Mouse (Mus musculus): Measurements from ENCODE around the gene Atg3.

The Atg3 gene

DNA sequence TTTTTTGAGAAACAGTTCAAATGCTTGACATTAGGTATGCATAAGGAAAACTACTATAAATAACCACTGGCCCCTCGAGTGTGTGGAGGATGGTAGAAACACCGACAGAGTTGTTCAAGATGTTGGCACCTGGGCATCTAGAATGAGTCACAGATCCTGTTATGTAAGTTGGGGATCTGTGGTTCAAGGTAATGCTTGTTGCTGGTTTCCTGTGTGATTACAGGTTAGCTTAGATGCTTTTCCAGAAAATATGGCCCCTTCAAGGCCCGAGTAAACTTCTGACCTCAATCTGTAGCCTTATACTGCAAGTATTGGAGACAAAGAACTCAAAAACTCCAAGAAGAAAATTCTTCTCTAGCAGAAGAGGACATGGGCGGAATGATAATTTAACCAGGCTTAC lies 45.9 kb downstream of the Atg3 start:
- no peak for DNase-seq (ENCODE audit: low read depth in 2 of 2, low spot score in 2 of 2)

DNA sequence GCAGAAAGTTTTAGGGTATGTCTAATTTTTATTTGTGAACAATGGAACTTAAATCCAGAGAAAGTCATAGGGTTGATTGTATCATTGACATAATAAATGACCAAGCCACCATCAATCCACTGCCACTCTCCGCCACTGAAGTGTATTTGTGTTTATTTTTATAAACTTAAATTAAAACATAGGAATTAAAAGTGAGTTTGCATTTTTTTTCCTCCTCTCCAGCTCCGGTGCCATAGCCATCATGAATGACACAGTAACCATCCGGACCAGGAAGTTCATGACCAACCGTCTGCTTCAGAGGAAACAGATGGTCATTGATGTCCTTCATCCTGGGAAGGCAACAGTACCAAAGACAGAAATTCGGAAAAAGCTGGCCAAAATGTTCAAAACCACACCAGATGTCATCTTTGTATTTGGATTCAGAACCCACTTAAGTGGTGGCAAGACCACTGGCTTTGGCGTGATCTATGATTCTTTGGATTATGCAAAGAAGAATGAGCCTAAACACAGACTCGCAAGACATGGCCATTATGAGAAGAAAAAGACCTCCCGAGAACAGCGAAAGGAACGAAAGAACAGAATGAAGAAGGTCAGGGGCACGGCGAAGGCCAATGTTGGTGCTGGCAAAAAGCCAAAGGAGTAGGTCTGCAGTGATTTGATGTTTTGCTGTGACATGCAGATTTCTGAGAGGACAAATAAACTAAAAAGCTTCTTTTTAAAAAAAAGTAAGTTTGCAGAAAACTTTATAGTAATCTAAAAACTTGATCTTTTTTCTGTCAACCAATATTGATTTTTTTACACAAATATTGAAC lies 46.5 kb downstream of the Atg3 start:
- no peak for DNase-seq (ENCODE audit: low read depth in 2 of 2, low spot score in 2 of 2)

DNA sequence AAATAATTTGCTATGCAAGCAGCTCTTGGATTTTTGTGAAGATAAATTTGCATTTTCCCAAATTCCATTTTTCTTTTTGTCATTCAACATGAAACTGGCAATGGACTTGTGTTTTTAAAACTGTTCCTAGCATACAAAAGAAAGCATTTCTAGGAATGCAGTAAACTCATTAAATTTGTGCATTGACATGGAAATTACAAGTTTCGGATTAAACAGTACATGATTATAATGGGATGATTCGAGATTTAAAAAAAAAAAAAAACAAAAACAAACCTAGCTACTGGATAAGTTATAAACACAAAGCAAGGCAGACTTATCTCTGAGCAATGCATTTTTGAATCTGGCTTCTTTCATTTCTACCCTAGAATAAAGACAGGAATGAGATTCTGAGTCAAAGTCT lies 63.4 kb downstream of the Atg3 start:
- DNase-seq (ENCODE audit: low read depth in 2 of 2, low spot score in 2 of 2), result no peak

DNA sequence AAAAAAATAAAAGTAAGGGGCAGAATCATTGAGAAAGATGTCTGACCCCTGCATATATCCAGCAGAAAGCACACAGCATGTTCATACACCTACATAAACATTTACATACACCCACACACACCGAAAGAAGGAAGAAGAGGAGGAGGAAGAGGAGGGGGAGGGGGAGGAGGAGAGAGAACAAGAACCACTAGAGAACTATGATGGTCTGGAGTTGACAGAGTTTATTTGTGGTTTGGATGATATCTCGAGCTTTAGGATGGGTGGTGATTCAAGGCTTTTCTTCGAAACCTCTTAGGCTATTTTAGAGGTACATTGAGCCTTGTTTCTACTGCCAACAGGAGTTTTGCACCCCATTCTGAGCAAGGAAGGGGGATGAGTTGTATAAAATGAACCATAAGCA lies 64.2 kb downstream of the Atg3 start:
- peak in 1 of 2 experiments; percentile 2 for DNase-seq (ENCODE audit: low read depth in 2 of 2, low spot score in 2 of 2)

DNA sequence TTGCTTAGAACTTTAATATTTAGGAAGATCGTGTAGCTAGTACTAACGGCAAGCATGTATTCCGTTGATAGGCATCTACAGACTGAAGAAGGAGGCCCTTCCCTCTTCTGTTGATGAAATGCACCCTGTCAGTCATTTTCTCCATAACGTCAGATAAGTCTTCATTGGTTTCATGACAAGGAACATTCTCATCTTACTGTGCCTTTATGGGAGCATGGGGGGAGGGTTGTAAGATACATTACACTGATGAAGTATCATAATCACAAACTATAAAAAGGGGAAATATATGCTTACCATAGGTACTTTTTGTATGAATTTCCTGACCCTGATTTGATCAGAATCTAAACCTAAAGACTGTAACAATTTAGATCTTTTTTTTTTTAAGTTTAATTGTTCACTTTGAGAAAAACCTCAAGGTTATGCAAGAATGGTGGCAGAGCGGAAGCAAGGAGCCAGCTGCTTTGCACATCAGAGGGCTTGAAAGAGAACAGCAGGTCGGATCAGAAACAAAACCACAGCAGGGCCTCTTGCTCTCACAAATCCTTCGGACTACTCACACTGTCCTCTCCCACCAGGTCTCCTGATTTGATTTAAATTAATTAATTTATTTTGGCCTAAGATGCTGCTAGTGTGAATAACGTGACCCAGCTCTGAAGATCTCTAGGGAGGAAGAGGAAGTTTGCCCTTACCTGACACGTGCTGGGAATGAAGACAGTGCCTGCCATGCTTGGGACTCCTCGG lies 65.2 kb downstream of the Atg3 start, which contains the start of gene Btla:
Btla (plus strand) TSS at position 668 of the 741 bp plus-strand sequence.
- peak; percentile 37 to 48 for DNase-seq (ENCODE audit: low read depth in 2 of 2, low spot score in 2 of 2)

DNA sequence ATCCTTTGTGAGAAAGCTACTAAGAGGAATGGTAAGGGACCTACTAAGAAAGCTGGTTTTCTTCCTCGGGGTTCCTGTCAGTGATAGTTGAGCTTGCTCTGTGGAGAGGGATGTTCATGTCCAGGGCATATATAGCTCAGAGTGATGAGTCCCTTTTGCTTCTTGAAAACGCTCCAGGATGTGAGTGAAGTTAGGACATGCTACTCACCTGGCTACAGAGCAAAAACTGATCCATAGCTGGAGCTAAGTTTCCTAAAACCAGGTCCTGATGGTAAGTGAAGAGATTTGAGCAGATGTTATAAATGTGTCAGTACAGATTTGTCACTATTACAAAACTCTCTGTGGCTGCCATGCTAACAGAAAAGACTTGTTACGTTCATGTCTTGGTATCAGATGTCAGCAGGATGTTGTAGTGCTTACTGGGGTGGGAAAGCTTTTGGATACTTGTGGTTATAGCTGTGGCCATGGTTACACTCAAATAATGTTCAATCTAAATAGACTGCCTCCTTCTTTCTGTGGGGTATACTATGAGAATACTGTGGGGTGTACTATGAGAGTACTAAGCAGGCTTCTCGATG lies 65.9 kb downstream of the Atg3 start:
- DNase-seq (ENCODE audit: low read depth in 2 of 2, low spot score in 2 of 2), result peak; percentile 34 to 46

DNA sequence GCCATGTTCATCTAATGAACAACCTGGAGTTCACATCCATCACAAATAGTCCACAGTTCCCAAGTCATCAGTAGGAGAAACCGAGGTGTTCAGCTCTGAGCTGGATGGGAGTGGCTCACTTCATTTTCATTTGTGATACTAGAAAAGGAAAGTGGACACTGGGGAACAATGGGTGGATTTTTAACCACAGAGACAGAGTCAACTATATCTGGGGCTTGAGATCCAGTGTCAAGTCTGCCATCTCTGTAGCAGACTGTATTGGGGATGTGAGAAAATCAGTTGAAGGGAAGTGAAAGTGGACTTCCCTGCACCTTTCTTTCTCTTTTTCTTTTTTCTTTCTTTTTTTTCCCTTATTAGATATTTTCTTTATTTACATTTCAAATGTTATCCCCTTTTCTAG lies 68.4 kb downstream of the Atg3 start:
- no peak for DNase-seq (ENCODE audit: low read depth in 2 of 2, low spot score in 2 of 2)

DNA sequence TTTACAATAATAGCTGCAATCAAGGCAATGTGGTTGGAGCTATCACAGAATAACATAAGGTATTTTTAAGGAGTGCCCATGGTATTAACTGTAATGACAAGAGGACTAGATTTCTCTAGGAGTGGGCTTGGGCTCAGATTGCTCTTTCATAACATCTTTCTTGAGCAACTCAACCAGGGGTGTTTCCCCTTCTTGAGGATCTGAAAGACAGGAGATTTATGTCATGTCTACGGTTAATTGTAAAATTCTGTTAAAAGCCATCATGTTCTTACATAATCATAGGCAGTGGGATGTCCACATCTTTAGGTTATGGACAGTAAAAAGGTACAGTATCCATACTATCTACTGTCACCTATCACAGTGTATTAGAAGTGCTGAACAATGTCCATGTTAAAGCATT lies 72.7 kb downstream of the Atg3 start:
- DNase-seq (ENCODE audit: low read depth in 2 of 2, low spot score in 2 of 2), result no peak

DNA sequence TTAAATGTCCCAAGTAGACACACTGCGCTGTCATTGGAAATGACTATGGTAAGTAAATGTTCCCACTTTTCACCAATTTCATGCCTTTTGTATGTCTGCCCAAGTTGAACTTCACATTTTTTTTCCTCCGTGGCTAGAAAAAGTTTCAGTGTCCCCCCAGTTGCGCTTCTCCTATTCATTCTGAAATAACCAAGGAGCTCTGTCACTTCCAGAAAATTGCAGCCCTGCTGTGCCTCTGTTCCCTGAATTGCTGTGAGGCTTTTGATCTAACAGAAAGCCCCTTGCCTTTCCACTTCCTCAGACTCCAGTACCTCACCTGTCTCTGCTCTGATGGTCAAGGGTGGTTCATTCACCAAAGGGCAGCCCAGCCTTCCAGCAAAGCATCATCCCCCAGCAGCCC lies 74.4 kb downstream of the Atg3 start:
- DNase-seq (ENCODE audit: low read depth in 2 of 2, low spot score in 2 of 2), result no peak
